Mouse (Mus musculus): ENCODE results near the gene Gm20388.
A peak's percentile ranks its signal among the peaks of the same experiment; 100 is the strongest.

Gene Gm20388

GRCm38 (mm10) chr8:119967435-119967834, 56.8 kb downstream of the Gm20388 start:
- no peak for DNase-seq

GRCm38 (mm10) chr8:119970169-119970568, 59.5 kb downstream of the Gm20388 start:
- no peak for DNase-seq

GRCm38 (mm10) chr8:119972558-119972957, 61.9 kb downstream of the Gm20388 start:
- DNase-seq, result peak; percentile 27

GRCm38 (mm10) chr8:119978770-119979381, 68.2 kb downstream of the Gm20388 start:
- no peak for DNase-seq

GRCm38 (mm10) chr8:119981253-119981652, 70.6 kb downstream of the Gm20388 start:
- DNase-seq, result no peak

DNA sequence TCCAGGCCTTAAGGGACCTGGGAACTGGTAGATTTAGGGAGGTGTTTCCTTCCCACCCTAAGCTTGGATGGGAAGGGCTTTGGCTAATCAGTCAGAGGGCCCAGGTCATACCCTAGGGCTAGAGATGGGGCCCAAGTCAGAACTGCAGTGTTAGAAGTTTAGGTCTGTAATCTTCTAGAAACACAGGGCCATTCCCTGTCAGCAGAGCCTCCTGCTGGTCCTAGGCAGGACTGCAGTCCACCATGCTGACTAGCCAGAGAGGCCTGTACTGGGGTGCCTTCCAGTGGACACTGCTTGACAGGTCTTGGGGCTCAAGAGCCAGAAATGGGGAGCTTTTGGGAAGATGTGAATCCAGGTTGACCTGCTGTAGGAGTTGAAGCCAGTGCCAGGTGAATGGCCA, 73.4 kb downstream of the Gm20388 start:
- DNase-seq, result no peak

DNA sequence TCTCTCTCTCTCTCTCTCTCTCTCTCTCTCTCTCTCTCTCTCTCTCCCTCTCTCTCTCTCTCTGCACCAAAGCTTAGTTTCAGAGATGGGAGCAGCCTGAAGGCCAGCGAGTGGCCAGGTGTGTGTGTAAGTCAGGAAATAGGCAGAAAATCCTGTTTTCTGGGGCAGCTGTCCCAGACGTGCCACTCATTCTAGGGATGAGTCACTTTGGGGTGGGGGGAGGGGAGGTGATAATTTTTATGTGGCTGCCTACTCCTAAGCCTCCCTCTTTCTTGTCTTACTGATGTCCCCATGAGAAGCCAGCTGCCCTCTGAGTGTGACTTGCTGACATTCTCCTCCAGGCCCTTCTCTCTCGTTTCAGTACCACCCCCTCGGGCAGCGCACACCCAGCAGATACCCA, 75.5 kb downstream of the Gm20388 start:
- DNase-seq, result no peak

DNA sequence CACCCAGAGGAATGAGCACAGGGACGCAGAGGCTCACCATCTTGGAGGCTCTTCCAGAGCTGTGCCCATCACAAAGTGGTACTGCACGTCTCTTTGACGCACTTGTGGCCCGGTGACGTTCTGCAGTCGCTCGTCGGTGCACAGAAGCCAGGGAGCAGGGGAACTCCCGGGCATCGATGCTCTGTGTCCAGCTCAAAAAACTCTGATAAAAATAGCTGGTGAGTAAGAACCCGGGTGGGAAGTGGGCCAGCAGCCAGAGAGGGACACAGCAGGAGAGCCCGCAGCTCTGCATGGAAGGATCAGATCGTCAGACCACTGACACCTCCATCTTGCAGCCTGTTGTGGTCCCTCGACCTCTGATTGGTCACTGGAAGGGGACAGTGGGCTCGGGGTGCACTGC, 77.4 kb downstream of the Gm20388 start:
- no peak for DNase-seq

DNA sequence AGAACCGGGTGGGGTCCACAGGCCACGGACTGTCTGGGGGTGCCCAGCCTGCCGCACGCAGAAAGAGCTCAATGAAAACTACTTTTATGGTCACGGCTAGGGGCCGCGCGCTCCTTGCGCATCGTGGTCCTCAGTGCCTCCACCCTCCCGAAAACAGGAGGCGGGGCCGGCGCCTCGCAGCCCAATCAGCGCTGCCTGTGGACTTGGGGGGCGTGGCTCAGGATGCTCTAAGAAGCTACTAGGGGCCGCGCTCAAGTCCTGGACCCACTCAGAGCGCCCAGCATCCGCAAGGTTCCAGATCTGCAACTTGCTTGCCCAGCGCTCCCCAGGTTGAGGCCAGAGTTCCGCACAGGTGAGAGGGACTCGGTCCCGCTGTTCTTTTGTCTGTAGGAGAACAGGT, 81.6 kb downstream of the Gm20388 start, which contains the start of gene Crispld2:
TSS of gene Crispld2 (plus strand) at position 190 of the 400 bp plus-strand sequence.
- DNase-seq, result peak; percentile 96

GRCm38 (mm10) chr8:119994114-119994513, 83.5 kb downstream of the Gm20388 start:
- DNase-seq, result no peak

- peak; percentile 47 for DNase-seq
Measured at GRCm38 (mm10) chr8:119994556-119994955, 83.9 kb downstream of the Gm20388 start.

GRCm38 (mm10) chr8:119997266-119997665, 86.6 kb downstream of the Gm20388 start:
- no peak for DNase-seq

- DNase-seq, result no peak
Measured at GRCm38 (mm10) chr8:120000461-120000860, 89.8 kb downstream of the Gm20388 start.

- DNase-seq, result peak; percentile 60
Measured at GRCm38 (mm10) chr8:120001712-120002111, 91.1 kb downstream of the Gm20388 start.

GRCm38 (mm10) chr8:120002348-120002747, 91.7 kb downstream of the Gm20388 start:
- no peak for DNase-seq

GRCm38 (mm10) chr8:120004154-120004702, 93.6 kb downstream of the Gm20388 start:
- DNase-seq, result peak; percentile 72

DNA sequence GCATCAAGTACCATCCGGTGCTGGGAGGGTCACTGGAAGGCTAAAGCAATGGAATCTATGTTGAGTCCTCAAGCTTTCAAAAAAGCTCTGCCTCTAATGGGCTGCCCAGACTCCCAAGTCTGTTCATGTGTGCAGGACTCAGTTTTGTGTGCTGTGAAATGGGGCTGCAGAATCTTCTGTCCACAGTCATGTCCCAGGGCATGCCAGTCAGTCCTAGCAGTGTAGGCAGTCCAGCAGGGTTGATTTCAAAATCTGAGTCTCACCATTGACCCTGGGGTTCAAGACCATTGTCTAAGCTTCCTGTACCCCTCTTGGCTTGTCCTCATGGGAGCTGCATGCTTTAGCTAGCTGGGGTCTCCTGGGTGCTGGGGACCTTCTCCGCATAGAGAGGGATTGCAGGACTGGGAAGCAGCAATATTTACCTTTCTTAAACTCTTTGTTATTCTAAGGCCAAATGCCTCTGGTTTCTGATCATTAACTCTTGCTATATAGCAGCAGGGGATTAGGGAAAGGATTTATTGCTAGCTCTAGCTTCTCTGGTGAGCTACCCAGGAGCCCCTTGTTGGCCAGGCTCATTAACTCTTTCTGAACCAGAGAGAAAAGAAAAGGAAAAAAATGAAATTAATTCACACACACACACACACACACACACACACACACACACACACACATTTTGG, 94.2 kb downstream of the Gm20388 start:
- DNase-seq, result peak; percentile 45

GRCm38 (mm10) chr8:120006645-120007160, 96.1 kb downstream of the Gm20388 start:
- DNase-seq, result peak; percentile 59

DNA sequence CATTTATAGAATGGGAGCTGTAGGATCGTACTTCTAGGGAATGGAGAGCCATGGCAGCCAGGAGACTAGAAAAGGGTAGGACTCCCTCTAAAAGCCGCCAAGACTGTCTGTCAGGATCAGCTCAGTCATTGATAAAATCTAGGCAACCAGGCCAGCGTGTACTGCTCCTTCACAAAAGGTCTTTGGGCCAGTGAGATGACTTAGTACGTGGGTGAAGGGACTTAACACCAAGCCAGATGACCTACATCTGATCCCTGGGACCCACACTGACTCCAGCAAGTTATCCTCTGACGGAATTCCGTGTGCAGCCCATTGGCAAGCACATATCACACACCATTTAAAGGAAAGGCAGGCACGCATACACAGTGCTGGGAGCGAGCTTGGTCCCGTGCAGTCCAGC, 96.5 kb downstream of the Gm20388 start:
- DNase-seq, result no peak

- DNase-seq, result no peak
Measured at GRCm38 (mm10) chr8:120009284-120009683, 98.6 kb downstream of the Gm20388 start.

DNA sequence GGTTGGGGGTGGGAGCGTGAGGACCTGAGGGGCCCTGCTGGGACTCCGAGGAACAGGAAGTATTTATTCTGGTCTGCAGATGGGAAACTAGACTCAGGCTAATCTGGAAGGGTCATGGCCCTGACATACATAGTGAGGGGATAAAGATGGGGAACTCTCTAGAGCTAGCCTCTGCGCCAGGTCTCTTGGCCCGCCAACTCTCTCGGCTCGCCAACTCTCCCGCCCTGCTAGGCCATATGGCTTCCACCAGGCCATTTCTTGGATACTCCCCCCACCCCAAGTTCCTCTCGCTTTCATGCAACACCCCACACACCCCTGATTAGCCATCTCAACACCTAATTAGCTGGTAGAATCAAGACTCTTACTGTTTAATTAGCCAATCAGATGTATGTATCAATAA, 101.8 kb downstream of the Gm20388 start:
- DNase-seq, result no peak

DNA sequence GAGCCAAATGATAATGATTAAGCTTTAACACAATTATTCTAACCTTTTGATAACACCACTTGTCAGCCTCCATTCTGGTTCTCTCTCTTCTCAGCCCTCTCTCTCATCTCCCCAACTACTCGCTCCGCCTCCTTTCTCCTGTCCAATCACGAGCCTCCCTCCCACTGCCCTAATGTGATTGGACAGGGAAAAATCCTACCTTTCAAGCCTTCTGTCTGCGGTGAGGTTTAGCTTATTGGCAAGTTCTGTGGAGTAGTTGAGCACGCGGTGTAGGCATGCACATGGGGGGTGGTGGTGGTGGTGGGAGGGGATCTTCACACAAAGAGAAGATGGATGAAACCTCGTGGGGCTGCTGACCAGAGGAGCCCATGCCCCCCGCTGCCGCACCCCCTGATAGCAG, 102.3 kb downstream of the Gm20388 start:
- peak; percentile 52 for DNase-seq

DNA sequence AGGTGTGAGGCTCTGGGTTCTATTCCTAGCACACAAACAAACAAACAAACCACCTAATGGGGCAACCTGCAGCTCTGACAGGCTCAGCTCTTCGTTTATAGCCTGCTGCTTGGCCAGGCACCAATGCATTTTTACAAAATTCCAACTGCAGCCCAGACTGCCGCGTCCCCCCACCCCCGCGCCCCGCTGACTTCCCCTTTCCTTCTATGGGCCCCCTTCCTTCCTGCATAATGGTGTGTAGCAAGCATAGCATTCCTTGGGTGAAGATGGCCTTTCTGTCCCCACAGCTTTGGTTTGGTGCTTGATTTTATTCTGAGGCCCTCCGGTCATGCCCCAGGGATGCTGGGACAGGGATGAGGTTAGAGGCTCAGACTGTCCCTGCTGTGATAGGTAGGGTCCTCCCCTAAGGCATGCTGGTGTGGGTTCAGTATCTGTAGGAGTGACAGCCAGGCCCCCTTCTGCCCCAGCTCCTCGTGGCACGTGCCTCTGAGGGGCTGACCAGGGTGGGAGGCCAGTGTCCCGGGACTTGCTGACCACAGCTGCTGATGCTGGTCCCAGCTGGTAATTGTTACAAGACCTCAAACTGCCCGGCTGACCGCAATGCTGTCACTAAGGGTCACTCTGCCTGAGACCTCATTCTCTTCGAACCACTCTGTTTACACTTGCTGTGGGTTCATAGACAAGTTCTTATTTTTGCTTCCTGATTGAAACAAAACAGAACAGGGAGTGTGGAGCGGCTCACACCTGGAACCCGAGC, 103.8 kb downstream of the Gm20388 start:
- DNase-seq, result no peak
